In the genomic region with DNA sequence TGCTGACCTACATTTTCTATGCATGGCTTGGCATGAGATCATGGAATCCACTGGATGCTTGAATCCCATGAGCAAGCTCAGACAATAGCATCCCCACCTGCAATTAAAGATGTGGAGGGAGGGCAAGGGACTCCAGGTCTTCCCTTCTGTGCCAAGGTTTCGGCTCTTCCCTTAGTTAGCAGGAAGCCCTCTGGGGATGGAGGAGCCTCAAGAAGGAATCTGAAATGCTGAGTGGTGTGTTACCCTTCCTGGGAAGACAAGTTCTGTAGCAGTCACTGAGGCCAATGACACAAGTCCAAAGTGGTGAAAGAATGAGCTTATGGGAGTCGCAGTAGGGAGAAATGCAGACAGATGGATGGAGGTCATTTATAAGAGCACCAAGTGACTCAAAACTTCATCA, we compare ENCODE assay signal across 16 mouse cellular contexts.
"Had no signal": no experiment of that assay in that cellular context is flagged by ENCODE, and none has a peak within 500 bp of the region (broad histone marks: within the 10 kb centered on the region; RNA-seq: fewer than 3 reads in every experiment).

No protein-coding gene starts in this region.

- H3K27ac ChIP-seq: neural tube, embryonic 13.5 days; neural tube, embryonic 15.5 days; stomach, embryonic 15.5 days; stomach, postnatal 0 days had no signal

- H3K9ac ChIP-seq: neural tube, embryonic 13.5 days; neural tube, embryonic 15.5 days; stomach, embryonic 15.5 days had no signal

- H3K4me2 ChIP-seq: neural tube, embryonic 13.5 days; neural tube, embryonic 15.5 days; stomach, embryonic 15.5 days had no signal

- H3K9me3 ChIP-seq: neural tube, embryonic 13.5 days; neural tube, embryonic 15.5 days; stomach, embryonic 15.5 days had no signal

- H3K36me3 ChIP-seq: neural tube, embryonic 13.5 days; neural tube, embryonic 15.5 days; stomach, embryonic 15.5 days had no signal

- H3K4me3 ChIP-seq: neural tube, embryonic 13.5 days; neural tube, embryonic 15.5 days; stomach, embryonic 15.5 days had no signal

- DNase-seq: retina, postnatal 1 day; right cerebral cortex, adult 18-20 months; right cerebral cortex, postnatal 14 days; right cerebral cortex, postnatal 25 days; right cerebral cortex, postnatal 4 days; spleen, adult 18-20 months; thymus, adult 18-20 months; thymus, adult 2 months; thymus, postnatal 14 days; thymus, postnatal 25 days; thymus, postnatal 36 days; thymus, postnatal 4 days had no signal

- H3K27me3 ChIP-seq: stomach, embryonic 15.5 days had no signal
